Mouse (Mus musculus): ENCODE measurements around the gene Creg2.

GRCm38 (mm10) chr1:39623106-39623505 lies 28.2 kb downstream of the Creg2 start:
- no peak for TF ChIP-seq CTCF (IDR thresholded peaks at IDR 0.05; ENCODE audit: extremely low read depth, insufficient read length, insufficient replicate concordance, low read depth, low read length)
- no peak for TF ChIP-seq POLR2A (IDR thresholded peaks at IDR 0.05; ENCODE audit: low read depth, low read length)

Data from small intestine, adult 2 months (tissue).